Mouse (Mus musculus): ENCODE measurements at regions not wholly inside any gene's neighbourhood (a gene's known extent, or its start where the extent isn't known, plus 50 kb on each side); places are given as distances from the start of the nearest gene placed in this dataset.
A peak's percentile ranks its signal among the peaks of the same experiment; 100 is the strongest.

DNA sequence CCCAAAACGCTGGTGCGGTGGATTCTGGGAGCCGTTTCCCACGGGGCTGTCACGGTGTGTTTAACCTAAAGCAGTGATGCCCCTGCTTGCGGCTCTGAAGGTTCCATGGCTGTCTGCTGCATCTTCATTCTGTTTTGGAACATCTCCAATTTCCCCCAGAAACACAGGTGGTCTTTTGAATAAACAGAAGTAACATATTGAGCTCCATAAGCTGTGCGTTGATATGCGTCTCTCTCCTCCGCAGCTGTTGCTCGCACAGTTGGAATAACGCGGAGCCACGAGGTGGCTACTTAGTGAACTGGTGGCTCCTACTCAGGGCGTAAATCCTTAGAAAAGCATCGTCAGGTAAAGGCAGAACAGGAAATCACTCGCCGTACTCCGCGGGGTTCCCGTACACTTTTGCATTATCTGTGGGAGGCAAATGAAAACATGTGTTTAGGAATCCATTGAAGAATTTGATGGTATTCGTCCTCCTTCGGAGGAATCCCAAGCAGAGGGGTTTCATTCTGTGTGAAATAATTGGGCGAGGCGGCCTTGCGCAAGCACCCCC is 214.8 kb upstream of the Id4 start:
- H3K4me3 ChIP-seq (ENCODE audit: insufficient read depth, poor library complexity, severe bottlenecking): no peak overlapping the region
- no peaks in the 10 kb centered on the region for H3K79me2 ChIP-seq (ENCODE audit: control insufficient read depth, insufficient read depth)
- H3K36me3 ChIP-seq (ENCODE audit: control insufficient read depth, insufficient read depth): no peaks in the 10 kb centered on the region
- H3ac ChIP-seq (ENCODE audit: control insufficient read depth, insufficient read length, low read depth): no peak overlapping the region
- H3K79me3 ChIP-seq (ENCODE audit: low read depth): no peaks in the 10 kb centered on the region
- H3K27me3 ChIP-seq (ENCODE audit: control insufficient read depth, insufficient read depth, insufficient read length): peaks cover 10% of the 10 kb centered on the region
- TF ChIP-seq MAX (IDR thresholded peaks at IDR 0.05) (no peak), MYOD1 (IDR thresholded peaks at IDR 0.05; ENCODE audit: control insufficient read depth, insufficient read length, low read depth) (no peak), FOSL1 (IDR thresholded peaks at IDR 0.05; ENCODE audit: insufficient read depth, low read length, poor library complexity, severe bottlenecking) (no peak), USF1 (IDR thresholded peaks at IDR 0.05; ENCODE audit: low read depth) (no peak), CTCF (IDR thresholded peaks at IDR 0.05; ENCODE audit: control insufficient read depth, insufficient read depth, insufficient read length) (no peak), MYOG (IDR thresholded peaks at IDR 0.05; ENCODE audit: control insufficient read depth, extremely low read depth, insufficient read length) (no peak), CEBPB (IDR thresholded peaks at IDR 0.05; ENCODE audit: low read depth) (no peak)

DNA sequence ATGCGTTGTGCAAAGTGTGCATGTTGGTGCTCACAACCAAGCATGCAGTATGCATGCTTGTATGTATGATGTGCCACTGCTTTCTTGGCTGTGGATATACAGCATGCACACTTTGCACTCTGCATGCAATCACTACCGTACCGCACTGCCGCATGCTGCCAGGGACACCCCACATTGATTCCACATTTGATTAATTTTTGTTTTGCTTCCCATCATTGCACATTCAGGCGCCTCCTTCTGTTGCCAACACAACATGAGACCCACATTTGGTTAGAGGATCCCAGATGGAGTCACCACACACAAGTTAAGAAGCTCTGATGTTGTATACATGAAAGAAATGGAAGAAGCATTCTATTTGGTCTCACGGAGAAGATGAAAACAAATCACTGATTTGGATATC is 211.2 kb upstream of the Id4 start:
- Histone ChIP-seq H3K79me2 (ENCODE audit: control insufficient read depth, insufficient read depth) (no peaks in the 10 kb centered on the region), H3ac (ENCODE audit: control insufficient read depth, insufficient read length, low read depth) (no peak overlapping the region), H3K36me3 (ENCODE audit: control insufficient read depth, insufficient read depth) (no peaks in the 10 kb centered on the region), H3K79me3 (ENCODE audit: low read depth) (no peaks in the 10 kb centered on the region), H3K27me3 (ENCODE audit: control insufficient read depth, insufficient read depth, insufficient read length) (peaks cover 3% of the 10 kb centered on the region), H3K4me3 (ENCODE audit: insufficient read depth, poor library complexity, severe bottlenecking) (no peak overlapping the region)
- TF ChIP-seq MYOD1 (IDR thresholded peaks at IDR 0.05; ENCODE audit: control insufficient read depth, insufficient read length, low read depth) (no peak), FOSL1 (IDR thresholded peaks at IDR 0.05; ENCODE audit: insufficient read depth, low read length, poor library complexity, severe bottlenecking) (no peak), USF1 (IDR thresholded peaks at IDR 0.05; ENCODE audit: low read depth) (no peak), CEBPB (IDR thresholded peaks at IDR 0.05; ENCODE audit: low read depth) (no peak), MYOG (IDR thresholded peaks at IDR 0.05; ENCODE audit: control insufficient read depth, extremely low read depth, insufficient read length) (no peak), CTCF (IDR thresholded peaks at IDR 0.05; ENCODE audit: control insufficient read depth, insufficient read depth, insufficient read length) (no peak), MAX (IDR thresholded peaks at IDR 0.05) (no peak)

DNA sequence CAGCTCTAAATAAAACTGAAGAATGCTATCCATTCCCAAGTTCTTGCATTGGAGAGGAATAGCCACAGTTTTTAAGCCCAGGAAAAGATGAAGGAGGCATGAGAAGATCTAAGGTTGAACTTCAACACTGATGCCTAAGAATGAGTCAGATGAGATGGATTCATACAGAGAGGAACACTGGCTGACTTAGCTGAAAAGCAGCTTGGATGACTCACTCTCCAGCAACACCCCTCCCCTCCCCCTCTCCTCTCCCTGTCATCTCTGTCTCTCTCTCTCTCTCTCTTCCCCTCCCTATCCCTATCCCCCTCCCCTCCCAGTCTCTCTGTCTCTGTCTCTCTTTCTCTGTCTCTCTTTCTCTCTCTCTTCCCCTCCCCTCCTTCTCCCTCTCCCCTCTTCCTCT is 186.4 kb upstream of the Id4 start:
- Histone ChIP-seq H3K79me3 (ENCODE audit: low read depth) (no peaks in the 10 kb centered on the region), H3ac (ENCODE audit: control insufficient read depth, insufficient read length, low read depth) (no peak overlapping the region), H3K36me3 (ENCODE audit: control insufficient read depth, insufficient read depth) (no peaks in the 10 kb centered on the region), H3K4me3 (ENCODE audit: insufficient read depth, poor library complexity, severe bottlenecking) (no peak overlapping the region), H3K27me3 (ENCODE audit: control insufficient read depth, insufficient read depth, insufficient read length) (no peaks in the 10 kb centered on the region), H3K79me2 (ENCODE audit: control insufficient read depth, insufficient read depth) (no peaks in the 10 kb centered on the region)
- TF ChIP-seq CEBPB (IDR thresholded peaks at IDR 0.05; ENCODE audit: low read depth) (no peak), FOSL1 (IDR thresholded peaks at IDR 0.05; ENCODE audit: insufficient read depth, low read length, poor library complexity, severe bottlenecking) (peak; percentile 18)

DNA sequence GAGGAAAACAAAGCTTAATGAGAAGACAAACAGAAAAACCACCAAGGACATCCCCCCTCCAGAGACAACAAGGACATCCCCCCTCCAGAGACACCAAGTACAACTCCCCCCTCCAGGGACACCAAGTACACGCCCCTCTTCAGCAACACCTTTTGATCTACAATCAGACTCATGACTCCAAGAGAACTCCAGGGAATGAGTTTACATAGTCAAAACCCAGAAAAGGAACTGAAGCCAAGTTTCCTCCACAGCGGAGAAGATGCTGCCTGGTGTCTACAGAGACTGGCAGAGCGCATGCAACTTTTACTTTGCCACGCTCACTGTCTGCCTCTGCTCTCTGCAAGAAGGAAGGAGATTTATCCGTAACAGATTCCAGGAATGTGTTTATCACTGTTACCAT is 185.7 kb upstream of the Id4 start:
- no peaks in the 10 kb centered on the region for H3K27me3 ChIP-seq (ENCODE audit: control insufficient read depth, insufficient read depth, insufficient read length)
- H3K4me3 ChIP-seq (ENCODE audit: insufficient read depth, poor library complexity, severe bottlenecking): no peak overlapping the region
- H3K79me2 ChIP-seq (ENCODE audit: control insufficient read depth, insufficient read depth): no peaks in the 10 kb centered on the region
- no peak overlapping the region for H3ac ChIP-seq (ENCODE audit: control insufficient read depth, insufficient read length, low read depth)
- no peaks in the 10 kb centered on the region for H3K36me3 ChIP-seq (ENCODE audit: control insufficient read depth, insufficient read depth)
- TF ChIP-seq MYOD1 (IDR thresholded peaks at IDR 0.05; ENCODE audit: control insufficient read depth, insufficient read length, low read depth): no peak
- no peak for TF ChIP-seq MYOG (IDR thresholded peaks at IDR 0.05; ENCODE audit: control insufficient read depth, extremely low read depth, insufficient read length)
- no peak for TF ChIP-seq CTCF (IDR thresholded peaks at IDR 0.05; ENCODE audit: control insufficient read depth, insufficient read depth, insufficient read length)
- no peak for TF ChIP-seq FOSL1 (IDR thresholded peaks at IDR 0.05; ENCODE audit: insufficient read depth, low read length, poor library complexity, severe bottlenecking)
- TF ChIP-seq USF1 (IDR thresholded peaks at IDR 0.05; ENCODE audit: low read depth): no peak
- TF ChIP-seq CEBPB (IDR thresholded peaks at IDR 0.05; ENCODE audit: low read depth): no peak
- no peak for TF ChIP-seq MAX (IDR thresholded peaks at IDR 0.05)
- H3K79me3 ChIP-seq (ENCODE audit: low read depth): no peaks in the 10 kb centered on the region

DNA sequence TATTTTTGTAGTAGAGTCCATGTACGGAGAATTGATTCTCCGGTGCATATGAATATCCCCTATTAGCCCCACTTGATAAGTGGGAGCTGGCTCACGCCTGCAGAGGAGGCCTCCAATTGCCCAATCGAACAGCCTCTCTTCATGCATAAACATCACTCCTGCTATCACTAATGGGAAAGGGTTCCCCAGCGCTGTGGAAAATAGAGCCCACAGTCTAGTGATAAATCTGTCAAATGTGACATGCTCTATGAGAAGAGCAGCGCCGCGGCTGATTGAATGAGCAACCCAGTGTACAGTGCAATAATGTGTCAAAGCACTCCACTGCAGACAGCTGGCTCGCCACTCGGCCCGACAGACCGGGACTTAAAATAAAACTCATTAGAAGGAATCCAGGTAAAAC is 182.8 kb upstream of the Id4 start:
- Histone ChIP-seq H3ac (ENCODE audit: control insufficient read depth, insufficient read length, low read depth) (no peak overlapping the region), H3K4me3 (ENCODE audit: insufficient read depth, poor library complexity, severe bottlenecking) (no peak overlapping the region), H3K36me3 (ENCODE audit: control insufficient read depth, insufficient read depth) (no peaks in the 10 kb centered on the region), H3K27me3 (ENCODE audit: control insufficient read depth, insufficient read depth, insufficient read length) (no peaks in the 10 kb centered on the region), H3K79me3 (ENCODE audit: low read depth) (no peaks in the 10 kb centered on the region), H3K79me2 (ENCODE audit: control insufficient read depth, insufficient read depth) (no peaks in the 10 kb centered on the region)
- TF ChIP-seq MYOD1 (IDR thresholded peaks at IDR 0.05; ENCODE audit: control insufficient read depth, insufficient read length, low read depth) (no peak), FOSL1 (IDR thresholded peaks at IDR 0.05; ENCODE audit: insufficient read depth, low read length, poor library complexity, severe bottlenecking) (no peak), CEBPB (IDR thresholded peaks at IDR 0.05; ENCODE audit: low read depth) (no peak), MYOG (IDR thresholded peaks at IDR 0.05; ENCODE audit: control insufficient read depth, extremely low read depth, insufficient read length) (no peak), CTCF (IDR thresholded peaks at IDR 0.05; ENCODE audit: control insufficient read depth, insufficient read depth, insufficient read length) (no peak)

DNA sequence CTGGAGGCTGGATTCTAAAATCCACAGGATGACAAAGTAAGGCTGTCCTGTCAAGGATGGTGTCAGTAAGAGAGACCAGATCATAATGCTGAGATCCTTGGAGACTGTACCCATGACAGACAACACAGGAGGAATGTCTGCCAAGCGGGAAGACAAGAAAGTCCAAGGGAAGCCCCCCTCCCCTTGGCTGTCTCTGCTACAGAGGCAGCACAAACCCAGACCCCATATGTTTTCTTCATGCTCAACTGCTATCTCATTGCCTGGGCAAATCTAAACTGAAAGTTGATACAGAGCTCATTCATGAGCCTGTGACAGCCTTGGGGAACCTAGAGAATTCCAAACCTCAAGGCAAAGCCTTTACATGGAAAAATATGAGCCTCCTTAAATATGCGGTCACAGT is 177.7 kb upstream of the Id4 start:
- Histone ChIP-seq H3K36me3 (ENCODE audit: control insufficient read depth, insufficient read depth) (no peaks in the 10 kb centered on the region), H3K79me2 (ENCODE audit: control insufficient read depth, insufficient read depth) (no peaks in the 10 kb centered on the region), H3K4me3 (ENCODE audit: insufficient read depth, poor library complexity, severe bottlenecking) (no peak overlapping the region), H3K79me3 (ENCODE audit: low read depth) (no peaks in the 10 kb centered on the region), H3K27me3 (ENCODE audit: control insufficient read depth, insufficient read depth, insufficient read length) (no peaks in the 10 kb centered on the region), H3ac (ENCODE audit: control insufficient read depth, insufficient read length, low read depth) (no peak overlapping the region)
- no peak for TF ChIP-seq FOSL1 (IDR thresholded peaks at IDR 0.05; ENCODE audit: insufficient read depth, low read length, poor library complexity, severe bottlenecking)
- TF ChIP-seq MAX (IDR thresholded peaks at IDR 0.05): no peak
- TF ChIP-seq CTCF (IDR thresholded peaks at IDR 0.05; ENCODE audit: control insufficient read depth, insufficient read depth, insufficient read length): no peak
- TF ChIP-seq MYOG (IDR thresholded peaks at IDR 0.05; ENCODE audit: control insufficient read depth, extremely low read depth, insufficient read length): no peak
- no peak for TF ChIP-seq USF1 (IDR thresholded peaks at IDR 0.05; ENCODE audit: low read depth)
- no peak for TF ChIP-seq MYOD1 (IDR thresholded peaks at IDR 0.05; ENCODE audit: control insufficient read depth, insufficient read length, low read depth)
- no peak for TF ChIP-seq CEBPB (IDR thresholded peaks at IDR 0.05; ENCODE audit: low read depth)

Measured in C2C12 (cell line).